Mouse (Mus musculus): ENCODE data around the gene Slamf9. TPM values are rescaled to one million over a fixed set of nuclear protein-coding genes. Genes with fewer than 3 reads are reported as not detected.

Slamf9 gene
- polyA plus RNA-seq, 1 experiment from 2014 or later: 0.23 TPM

DNA sequence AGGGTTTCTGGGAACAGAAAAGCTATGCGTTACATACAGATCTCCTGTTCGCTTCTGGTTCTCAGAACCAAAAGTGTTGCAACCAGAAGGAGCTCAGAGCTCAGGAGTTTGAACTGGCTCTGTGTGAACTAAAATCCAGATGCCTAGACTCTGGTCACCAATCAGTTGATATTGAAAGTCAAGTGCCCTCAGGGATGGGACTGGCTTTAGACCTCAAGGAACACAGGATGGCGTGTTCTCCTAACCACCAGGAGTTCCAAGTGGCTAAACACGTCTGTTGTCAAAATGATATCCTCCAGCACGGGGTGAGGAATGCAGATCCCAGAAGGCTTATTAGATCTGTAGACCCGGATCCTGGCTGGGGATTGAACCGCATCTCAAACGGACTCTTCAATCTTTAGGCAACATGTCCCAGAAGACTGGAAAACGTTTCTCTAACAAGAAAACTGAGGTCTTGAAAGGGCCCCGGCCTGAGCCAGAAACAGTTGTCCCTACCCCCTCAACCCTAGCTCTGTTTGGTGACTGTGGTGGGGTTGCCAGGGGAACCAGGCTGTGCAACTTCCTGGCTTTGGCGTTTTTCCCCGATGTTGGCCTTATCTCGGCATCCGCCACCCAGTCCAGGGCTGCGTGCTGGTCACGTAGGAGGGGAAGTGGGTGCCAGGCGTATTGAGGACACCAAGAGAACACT, 38.5 kb downstream of the Slamf9 start:
- Histone ChIP-seq H3K4me2 (ENCODE audit: low read length) (no peak overlapping the region; the same call in 1 of the 2 replicates), H3K27me3 (replicated peaks; ENCODE audit: control insufficient read depth, insufficient read depth, low read length) (no peaks in the 10 kb centered on the region), H3K4me1 (ENCODE audit: control insufficient read depth, insufficient read depth, low read depth, low read length) (0 out of 2 replicates have a peak, but pooled peaks cover 3% of the 10 kb centered on the region), H3K9me3 (ENCODE audit: control insufficient read depth, low read length) (no peaks in the 10 kb centered on the region), H3K27ac (ENCODE audit: low read depth, low read length) (no peak overlapping the region), H3K36me3 (ENCODE audit: control insufficient read depth, insufficient read depth, low read length) (no peaks in the 10 kb centered on the region), H3K9ac (ENCODE audit: low read depth, low read length) (no peak overlapping the region), H3K4me3 (ENCODE audit: low read length) (no peak overlapping the region)
- WGBS: 70% methylated on average over 17 of the region's 17 CpGs
- ATAC-seq: peak; percentile 43; the same call in 1 of the 2 replicates

DNA sequence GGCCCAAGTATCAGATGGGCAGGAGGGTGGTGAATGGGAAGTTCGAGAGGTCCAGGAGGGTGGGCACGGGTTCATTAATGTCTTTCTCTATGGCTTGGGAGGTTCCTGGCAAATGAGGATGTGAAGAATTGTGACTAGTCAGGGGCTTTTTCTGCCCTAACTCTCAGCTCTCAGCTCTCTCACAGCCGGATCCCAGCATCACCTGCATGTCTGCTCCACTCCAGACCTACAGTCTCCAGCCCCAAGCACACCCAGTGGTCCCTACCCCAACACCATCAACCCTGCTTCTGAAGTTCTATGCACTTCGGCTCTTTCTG, 39.0 kb downstream of the Slamf9 start:
- Histone ChIP-seq H3K4me1 (ENCODE audit: control insufficient read depth, insufficient read depth, low read depth, low read length) (0 out of 2 replicates have a peak, but pooled peaks cover 3% of the 10 kb centered on the region), H3K4me2 (ENCODE audit: low read length) (no peak overlapping the region), H3K27ac (ENCODE audit: low read depth, low read length) (no peak overlapping the region), H3K9me3 (ENCODE audit: control insufficient read depth, low read length) (no peaks in the 10 kb centered on the region), H3K36me3 (ENCODE audit: control insufficient read depth, insufficient read depth, low read length) (no peaks in the 10 kb centered on the region), H3K27me3 (replicated peaks; ENCODE audit: control insufficient read depth, insufficient read depth, low read length) (no peaks in the 10 kb centered on the region), H3K9ac (ENCODE audit: low read depth, low read length) (no peak overlapping the region), H3K4me3 (ENCODE audit: low read length) (no peak overlapping the region)
- WGBS: 79% methylated on average over 4 of the region's 4 CpGs
- ATAC-seq: no peak

DNA sequence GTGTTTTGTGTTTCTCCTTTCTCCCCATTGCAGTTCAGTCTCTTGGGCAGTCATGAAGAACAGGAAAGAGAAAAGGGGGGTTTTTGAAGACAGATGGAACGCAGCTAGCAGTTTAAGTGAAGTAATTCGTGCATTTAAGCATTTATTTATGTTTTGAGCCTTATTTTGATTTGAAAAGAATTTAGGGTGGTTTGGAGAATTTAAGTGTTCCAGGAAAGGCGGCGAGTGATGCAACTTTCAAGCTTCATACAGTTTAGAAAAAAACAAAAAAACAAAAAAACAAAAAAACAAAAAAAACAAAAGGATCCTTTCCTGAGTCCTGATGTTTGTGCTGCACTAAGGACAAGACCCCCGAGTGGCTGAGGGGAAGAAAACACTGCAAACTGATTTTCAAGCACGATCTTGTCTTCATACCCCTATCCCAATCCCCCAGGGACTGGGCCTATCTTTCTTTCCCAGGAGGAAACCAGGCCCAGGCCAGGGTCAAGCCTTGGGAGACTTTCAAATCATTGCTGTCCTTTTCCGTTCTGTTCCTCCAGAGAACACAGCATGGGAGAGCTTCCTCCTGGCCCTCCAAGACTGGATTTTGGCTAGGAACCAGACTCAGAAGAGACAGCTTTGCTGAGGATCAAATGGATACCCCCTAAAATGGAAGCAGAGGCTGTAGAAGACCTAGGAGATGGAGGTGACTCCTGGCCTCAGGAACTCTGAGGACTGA, 39.6 kb downstream of the Slamf9 start:
- 81% methylated on average over 7 of the region's 7 CpGs for WGBS

DNA sequence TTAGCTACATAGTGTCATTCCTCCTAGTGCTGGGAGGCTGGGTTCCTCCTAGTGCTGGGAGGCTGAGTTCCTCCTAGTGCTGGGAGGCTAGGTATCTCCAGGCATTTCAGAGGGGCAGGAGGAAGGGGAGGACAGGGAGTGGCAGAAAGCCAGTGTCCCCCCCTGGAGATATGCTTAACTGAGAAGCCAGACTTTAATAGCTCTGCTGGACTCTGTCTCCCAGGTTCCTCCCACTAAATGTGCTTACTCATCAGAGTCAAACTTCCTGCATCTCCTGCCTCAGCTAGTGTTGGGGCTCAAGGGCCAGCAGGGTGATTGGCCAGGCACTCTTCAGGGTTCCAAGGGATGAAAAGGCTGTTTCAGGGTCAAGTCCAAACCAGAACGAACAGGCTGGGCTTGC, 40.2 kb downstream of the Slamf9 start:
- 74% methylated on average over 1 of the region's 1 CpGs for WGBS
- Histone ChIP-seq H3K4me1 (ENCODE audit: control insufficient read depth, insufficient read depth, low read depth, low read length) (peaks cover 6% of the 10 kb centered on the region; the same call in 1 of the 2 replicates), H3K27me3 (replicated peaks; ENCODE audit: control insufficient read depth, insufficient read depth, low read length) (no peaks in the 10 kb centered on the region), H3K9ac (ENCODE audit: low read depth, low read length) (no peak overlapping the region), H3K4me3 (ENCODE audit: low read length) (no peak overlapping the region), H3K27ac (ENCODE audit: low read depth, low read length) (no peak overlapping the region), H3K9me3 (ENCODE audit: control insufficient read depth, low read length) (no peaks in the 10 kb centered on the region), H3K36me3 (ENCODE audit: control insufficient read depth, insufficient read depth, low read length) (no peaks in the 10 kb centered on the region), H3K4me2 (ENCODE audit: low read length) (no peak overlapping the region)
- no peak for ATAC-seq

More for the DNA sequence above, 39.6 kb downstream of the Slamf9 start:
- Histone ChIP-seq H3K4me2 (ENCODE audit: low read length) (no peak overlapping the region), H3K36me3 (ENCODE audit: control insufficient read depth, insufficient read depth, low read length) (no peaks in the 10 kb centered on the region), H3K4me3 (ENCODE audit: low read length) (no peak overlapping the region), H3K27me3 (replicated peaks; ENCODE audit: control insufficient read depth, insufficient read depth, low read length) (no peaks in the 10 kb centered on the region), H3K27ac (ENCODE audit: low read depth, low read length) (no peak overlapping the region), H3K4me1 (ENCODE audit: control insufficient read depth, insufficient read depth, low read depth, low read length) (0 out of 2 replicates have a peak, but pooled peaks cover 3% of the 10 kb centered on the region), H3K9ac (ENCODE audit: low read depth, low read length) (no peak overlapping the region), H3K9me3 (ENCODE audit: control insufficient read depth, low read length) (no peaks in the 10 kb centered on the region)
- ATAC-seq: no peak

DNA sequence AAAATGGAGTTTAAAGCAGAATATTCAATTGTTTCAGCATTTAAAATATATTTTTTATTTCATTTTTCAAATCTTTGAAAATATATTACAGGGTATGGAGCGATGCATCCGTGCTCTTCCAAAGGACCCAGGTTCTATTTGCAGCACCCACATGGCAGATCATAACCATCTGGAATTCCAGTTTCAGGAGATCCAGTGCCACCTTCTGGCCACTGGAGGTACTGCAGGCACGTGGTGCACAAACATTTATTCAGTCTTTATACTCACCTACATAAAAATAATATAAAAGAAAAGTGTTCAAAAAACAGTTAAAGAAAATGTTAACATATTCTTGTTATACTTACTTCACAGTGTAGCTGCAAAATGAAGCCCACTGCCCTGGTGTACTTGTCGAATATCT, 42.9 kb downstream of the Slamf9 start:
- H3K9ac ChIP-seq (ENCODE audit: low read depth, low read length): no peak overlapping the region
- H3K27ac ChIP-seq (ENCODE audit: low read depth, low read length): no peak overlapping the region
- H3K27me3 ChIP-seq (replicated peaks; ENCODE audit: control insufficient read depth, insufficient read depth, low read length): 0 out of 2 replicates have a peak, but pooled peaks cover 2% of the 10 kb centered on the region
- H3K4me1 ChIP-seq (ENCODE audit: control insufficient read depth, insufficient read depth, low read depth, low read length): peaks cover 9% of the 10 kb centered on the region
- no peak for ATAC-seq
- H3K9me3 ChIP-seq (ENCODE audit: control insufficient read depth, low read length): no peaks in the 10 kb centered on the region
- no peak overlapping the region for H3K4me2 ChIP-seq (ENCODE audit: low read length)
- WGBS: 76% methylated on average over 4 of the region's 4 CpGs
- H3K4me3 ChIP-seq (ENCODE audit: low read length): no peak overlapping the region
- H3K36me3 ChIP-seq (ENCODE audit: control insufficient read depth, insufficient read depth, low read length): no peaks in the 10 kb centered on the region

DNA sequence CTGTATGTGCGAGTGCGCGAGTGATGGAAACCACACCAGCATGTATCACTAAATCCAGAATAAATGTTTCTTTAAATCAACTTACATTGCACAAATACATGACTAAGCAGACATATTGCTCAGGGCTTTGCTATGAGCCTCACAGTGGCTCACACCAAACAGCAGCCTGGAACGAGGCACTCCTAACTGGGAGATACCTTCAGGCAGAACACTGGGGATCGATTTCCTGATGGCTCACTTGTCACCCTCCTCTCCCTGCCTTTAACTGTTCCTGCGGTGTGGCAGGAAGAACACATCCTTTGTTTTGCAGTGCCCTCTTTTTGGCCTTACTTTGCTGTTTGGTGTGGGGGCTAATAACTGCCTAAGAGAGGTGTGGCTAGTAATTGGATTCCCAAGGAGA, 44.5 kb downstream of the Slamf9 start:
- H3K4me2 ChIP-seq (ENCODE audit: low read length): no peak overlapping the region
- H3K27ac ChIP-seq (ENCODE audit: low read depth, low read length): no peak overlapping the region
- H3K4me3 ChIP-seq (ENCODE audit: low read length): no peak overlapping the region
- no peaks in the 10 kb centered on the region for H3K36me3 ChIP-seq (ENCODE audit: control insufficient read depth, insufficient read depth, low read length)
- no peaks in the 10 kb centered on the region for H3K9me3 ChIP-seq (ENCODE audit: control insufficient read depth, low read length)
- WGBS: 72% methylated on average over 6 of the region's 6 CpGs
- no peak for ATAC-seq
- peaks cover 7% of the 10 kb centered on the region for H3K4me1 ChIP-seq (ENCODE audit: control insufficient read depth, insufficient read depth, low read depth, low read length)
- no peak overlapping the region for H3K9ac ChIP-seq (ENCODE audit: low read depth, low read length)
- H3K27me3 ChIP-seq (replicated peaks; ENCODE audit: control insufficient read depth, insufficient read depth, low read length): peaks cover 2% of the 10 kb centered on the region; the same call in 1 of the 2 replicates

DNA sequence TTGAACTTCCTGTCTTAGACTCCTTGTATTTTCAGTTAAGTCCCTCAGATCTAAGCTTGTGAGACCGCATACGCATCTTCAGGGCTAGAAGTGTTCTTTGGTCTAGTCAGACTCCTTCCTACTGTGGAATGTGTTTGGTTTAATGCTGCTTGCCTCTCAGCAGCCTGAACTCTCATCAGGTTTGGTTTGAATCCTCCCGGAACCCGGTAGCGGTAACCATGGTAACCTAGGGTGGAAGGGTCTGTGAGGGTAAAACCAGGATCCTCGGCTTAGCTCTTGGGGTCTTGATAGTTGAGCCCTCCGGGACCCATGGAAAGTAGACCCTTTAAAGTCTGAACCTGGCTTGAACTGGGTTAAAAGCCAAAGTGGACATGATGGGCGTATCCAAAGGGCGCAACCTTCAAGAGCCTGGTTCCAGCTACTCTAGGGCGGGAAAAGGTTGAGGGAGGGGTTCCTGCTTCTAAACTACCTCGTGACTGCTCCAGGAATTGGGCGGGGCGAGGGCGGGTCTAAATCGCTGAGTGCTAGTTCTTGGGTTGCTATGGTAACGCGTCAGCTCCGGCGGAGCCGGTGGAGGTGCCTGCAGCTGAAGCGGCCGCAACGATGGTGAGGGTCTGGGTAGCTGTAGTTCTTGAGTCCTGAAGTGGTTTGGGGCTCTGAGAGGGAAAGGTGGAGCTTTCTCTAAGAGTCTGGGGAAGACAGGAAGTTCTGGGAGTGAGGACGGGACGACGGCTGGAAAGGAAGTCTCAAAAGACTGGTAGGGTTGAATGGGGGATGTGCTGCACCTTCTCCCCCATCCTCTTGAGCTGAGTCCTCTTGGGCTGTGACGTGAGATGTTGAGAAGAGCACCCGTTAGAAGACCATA, 45.6 kb downstream of the Slamf9 start, which contains the start of gene Cfap45:
Gene Cfap45 (plus strand): TSS at position 226 of the 865 bp plus-strand sequence.
- Histone ChIP-seq H3K4me2 (ENCODE audit: low read length) (peak within 1 kb of the TSS; percentile 93), H3K36me3 (ENCODE audit: control insufficient read depth, insufficient read depth, low read length) (no peaks in the 10 kb centered on the region), H3K27me3 (replicated peaks; ENCODE audit: control insufficient read depth, insufficient read depth, low read length) (peaks cover 2% of the 10 kb centered on the region; the same call in 1 of the 2 replicates), H3K9me3 (ENCODE audit: control insufficient read depth, low read length) (no peaks in the 10 kb centered on the region), H3K4me3 (ENCODE audit: low read length) (peak within 1 kb of the TSS; percentile 46), H3K27ac (ENCODE audit: low read depth, low read length) (peak within 1 kb of the TSS; percentile 44; the same call in 1 of the 2 replicates), H3K4me1 (ENCODE audit: control insufficient read depth, insufficient read depth, low read depth, low read length) (peaks cover 10% of the 10 kb centered on the region), H3K9ac (ENCODE audit: low read depth, low read length) (peak within 1 kb of the TSS; percentile 54)
- peak; percentile 94 for ATAC-seq
- 4% methylated on average over 28 of the region's 28 CpGs for WGBS

DNA sequence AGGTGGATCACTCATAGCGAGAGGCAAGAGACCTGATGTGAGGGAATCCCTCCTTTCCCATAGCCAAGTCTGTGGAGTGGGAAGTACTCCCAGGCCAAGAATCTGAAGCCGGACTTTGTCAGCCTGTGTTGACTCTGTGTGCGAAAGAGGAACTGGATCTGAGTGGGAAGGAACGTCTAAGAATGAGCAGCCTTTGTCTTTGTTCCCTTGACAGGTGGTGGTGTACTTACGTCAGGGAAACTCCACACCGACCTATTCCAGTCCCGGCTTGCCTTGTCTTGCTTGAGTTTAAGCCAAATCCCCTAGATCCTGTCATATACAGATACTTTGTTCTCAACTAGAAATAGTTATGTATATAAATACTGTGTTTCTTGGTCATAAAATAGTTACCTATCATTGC, 47.4 kb downstream of the Slamf9 start:
- no peak for ATAC-seq
- WGBS: 70% methylated on average over 7 of the region's 7 CpGs

More for the DNA sequence above, 47.4 kb downstream of the Slamf9 start:
- Histone ChIP-seq H3K4me3 (ENCODE audit: low read length) (no peak overlapping the region), H3K9ac (ENCODE audit: low read depth, low read length) (no peak overlapping the region), H3K4me1 (ENCODE audit: control insufficient read depth, insufficient read depth, low read depth, low read length) (peaks cover 10% of the 10 kb centered on the region), H3K27ac (ENCODE audit: low read depth, low read length) (no peak overlapping the region), H3K36me3 (ENCODE audit: control insufficient read depth, insufficient read depth, low read length) (no peaks in the 10 kb centered on the region), H3K9me3 (ENCODE audit: control insufficient read depth, low read length) (no peaks in the 10 kb centered on the region), H3K4me2 (ENCODE audit: low read length) (no peak overlapping the region), H3K27me3 (replicated peaks; ENCODE audit: control insufficient read depth, insufficient read depth, low read length) (peaks cover 2% of the 10 kb centered on the region; the same call in 1 of the 2 replicates)
